Mouse (Mus musculus): ENCODE measurements around the gene Angptl7. TPM values are rescaled to one million over a fixed set of nuclear protein-coding genes. Genes with fewer than 3 reads are reported as not detected.

The Angptl7 gene
- polyA plus RNA-seq (2015; fragmentation: Nextera tagmentation; extraction: Ambion mirVana) = 0.38 and 0.60 TPM in 2 replicates

DNA sequence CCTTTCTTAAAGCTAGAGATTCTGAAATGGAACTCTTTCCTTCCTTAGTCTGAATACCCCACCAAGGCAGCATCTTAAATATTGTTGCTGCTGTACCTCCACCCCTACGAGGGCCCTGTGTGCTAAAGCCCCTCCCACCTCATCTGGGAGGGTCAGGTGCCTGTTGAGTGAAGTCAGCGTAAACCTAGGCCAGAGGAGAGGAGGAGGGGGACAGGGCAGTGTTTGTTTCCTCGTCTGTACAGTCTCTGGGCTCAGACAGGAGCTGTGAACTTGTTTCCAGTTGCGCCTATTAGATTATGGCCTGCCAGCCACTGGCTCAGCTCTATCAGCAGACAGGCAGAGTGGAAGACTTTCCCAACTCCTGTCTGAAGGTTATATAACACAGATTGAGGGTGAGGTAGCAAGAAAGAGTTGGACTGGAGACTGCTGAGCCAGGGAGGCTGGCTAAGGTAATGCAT is at the start of gene Angptl7:
Angptl7 (minus strand) TSS at position 51 of the 458 bp plus-strand sequence.
- no peak for TF ChIP-seq CTCF (IDR thresholded peaks at IDR 0.05)
- no peak for TF ChIP-seq EP300 (IDR thresholded peaks at IDR 0.05)
- Histone ChIP-seq H3K9ac (replicated peaks; ENCODE audit: low read depth) (no peak within 1 kb of the TSS), H3K36me3 (ENCODE audit: insufficient read depth, low read length) (peaks cover 17% of the 10 kb centered on the region; the same call in 1 of the 2 replicates), H3K4me1 (ENCODE audit: insufficient read depth, low read depth, low read length) (no peaks in the 10 kb centered on the region), H3K9me3 (ENCODE audit: low read length) (no peaks in the 10 kb centered on the region), H3K27me3 (replicated peaks; ENCODE audit: insufficient read depth, low read length) (no peaks in the 10 kb centered on the region), H3K4me3 (ENCODE audit: low read depth, low read length) (no peak within 1 kb of the TSS), H3K4me2 (replicated peaks; ENCODE audit: low read depth, low read length) (no peak within 1 kb of the TSS), H3K27ac (ENCODE audit: low read length) (no peak within 1 kb of the TSS)
- ATAC-seq (no peak), DNase-seq (ENCODE audit: low spot score) (no peak)
- WGBS = 48% methylated on average over 4 of the region's 4 CpGs

DNA sequence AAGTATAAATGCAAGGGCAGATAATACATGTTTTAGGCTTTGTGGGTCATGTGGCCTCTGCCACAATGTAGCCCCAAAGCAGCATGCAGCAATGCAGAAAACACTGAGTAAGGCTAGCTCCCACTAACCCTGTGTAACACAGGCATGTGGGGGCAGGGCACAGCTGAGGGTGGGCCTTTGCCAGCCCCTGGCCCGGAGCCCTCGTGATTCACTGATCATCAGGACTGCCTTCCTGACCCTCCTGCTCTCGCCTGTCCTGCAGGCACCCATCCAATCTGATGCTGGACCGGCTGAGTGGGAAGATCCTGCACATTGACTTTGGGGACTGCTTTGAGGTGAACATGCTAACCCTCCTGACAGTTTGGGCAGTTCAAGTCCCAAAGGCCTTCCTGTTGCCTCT is 48.8 kb upstream of the Angptl7 start:
- Histone ChIP-seq H3K9ac (replicated peaks; ENCODE audit: low read depth) (no peak overlapping the region), H3K4me1 (ENCODE audit: insufficient read depth, low read depth, low read length) (no peaks in the 10 kb centered on the region)

DNA sequence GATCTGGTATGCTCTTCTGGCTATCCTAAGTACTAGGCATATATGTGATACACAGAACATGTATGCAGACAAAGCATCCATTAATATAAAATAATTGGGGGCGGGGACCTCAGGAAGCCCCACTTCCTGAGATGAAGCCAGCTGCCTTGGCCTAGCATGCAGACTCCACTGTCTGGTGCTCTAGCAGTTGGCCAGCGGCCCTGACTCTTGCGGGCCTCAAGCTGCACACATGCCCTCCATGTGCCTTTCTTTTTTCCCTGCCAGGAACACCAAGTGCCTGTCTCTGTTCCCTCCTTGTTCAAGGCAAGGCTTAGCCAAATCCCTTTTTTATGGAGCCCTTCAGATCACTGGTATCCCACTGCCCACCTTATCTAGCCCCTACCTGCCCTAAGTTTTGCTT is 35.6 kb upstream of the Angptl7 start:
- H3K4me3 ChIP-seq (ENCODE audit: low read depth, low read length) = no peak overlapping the region
- H3K27ac ChIP-seq (ENCODE audit: low read length) = no peak overlapping the region
- H3K4me1 ChIP-seq (ENCODE audit: insufficient read depth, low read depth, low read length) = no peaks in the 10 kb centered on the region
- peaks cover 46% of the 10 kb centered on the region for H3K36me3 ChIP-seq (ENCODE audit: insufficient read depth, low read length)
- ATAC-seq (no peak), DNase-seq (ENCODE audit: low spot score) (no peak)
- H3K4me2 ChIP-seq (replicated peaks; ENCODE audit: low read depth, low read length) = no peak overlapping the region
- H3K9ac ChIP-seq (replicated peaks; ENCODE audit: low read depth) = no peak overlapping the region
- H3K9me3 ChIP-seq (ENCODE audit: low read length) = no peaks in the 10 kb centered on the region
- TF ChIP-seq CTCF (IDR thresholded peaks at IDR 0.05) (no peak), EP300 (IDR thresholded peaks at IDR 0.05) (no peak)
- WGBS = 70% methylated on average over 3 of the region's 3 CpGs
- H3K27me3 ChIP-seq (replicated peaks; ENCODE audit: insufficient read depth, low read length) = no peaks in the 10 kb centered on the region

More for the DNA sequence above, 48.8 kb upstream of the Angptl7 start:
- Histone ChIP-seq H3K27me3 (replicated peaks; ENCODE audit: insufficient read depth, low read length) (no peaks in the 10 kb centered on the region), H3K4me2 (replicated peaks; ENCODE audit: low read depth, low read length) (no peak overlapping the region), H3K4me3 (ENCODE audit: low read depth, low read length) (no peak overlapping the region), H3K36me3 (ENCODE audit: insufficient read depth, low read length) (peaks cover 52% of the 10 kb centered on the region), H3K27ac (ENCODE audit: low read length) (no peak overlapping the region), H3K9me3 (ENCODE audit: low read length) (no peaks in the 10 kb centered on the region)
- ATAC-seq (no peak), DNase-seq (ENCODE audit: low spot score) (no peak)
- TF ChIP-seq CTCF (IDR thresholded peaks at IDR 0.05) = no peak
- TF ChIP-seq EP300 (IDR thresholded peaks at IDR 0.05) = no peak
- 87% methylated on average over 4 of the region's 4 CpGs for WGBS

DNA sequence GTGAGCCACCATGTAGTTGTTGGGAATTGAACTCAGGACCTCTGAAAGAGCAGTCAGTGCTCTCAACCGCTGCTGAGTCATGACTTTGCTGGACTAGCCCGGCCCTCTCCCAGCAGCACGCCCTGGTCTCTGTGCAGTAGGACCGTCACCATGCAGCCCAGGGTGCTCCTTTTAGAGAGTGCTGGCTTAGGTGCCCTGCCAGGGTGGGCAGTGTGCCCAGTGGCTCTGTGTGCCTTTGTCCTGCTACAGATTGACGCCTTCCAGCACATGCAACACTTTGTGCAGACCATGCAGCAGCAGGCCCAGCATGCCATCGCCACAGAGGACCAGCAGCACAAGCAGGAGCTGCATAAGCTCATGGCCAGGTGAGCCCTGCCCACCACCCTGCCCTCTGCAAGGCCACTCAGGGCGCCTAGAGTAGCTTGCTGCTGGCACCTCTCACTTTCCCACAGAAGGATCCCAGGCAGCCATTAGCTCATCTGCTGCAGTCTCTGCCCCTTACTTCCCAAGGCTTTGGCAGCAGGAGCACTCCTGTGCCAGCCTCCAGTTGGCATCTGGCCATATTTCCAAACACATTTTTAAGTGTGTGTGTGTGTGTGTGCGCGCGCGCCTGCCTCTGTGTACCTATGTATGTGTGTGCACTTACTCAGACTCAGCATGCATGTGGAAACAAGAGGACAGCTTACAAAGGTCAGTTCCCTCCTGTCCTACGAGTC is 33.5 kb upstream of the Angptl7 start:
- Histone ChIP-seq H3K4me2 (replicated peaks; ENCODE audit: low read depth, low read length) (no peak overlapping the region), H3K4me1 (ENCODE audit: insufficient read depth, low read depth, low read length) (no peaks in the 10 kb centered on the region), H3K9me3 (ENCODE audit: low read length) (no peaks in the 10 kb centered on the region), H3K36me3 (ENCODE audit: insufficient read depth, low read length) (peaks cover 46% of the 10 kb centered on the region), H3K27ac (ENCODE audit: low read length) (no peak overlapping the region), H3K27me3 (replicated peaks; ENCODE audit: insufficient read depth, low read length) (no peaks in the 10 kb centered on the region), H3K4me3 (ENCODE audit: low read depth, low read length) (no peak overlapping the region), H3K9ac (replicated peaks; ENCODE audit: low read depth) (no peak overlapping the region)
- TF ChIP-seq CTCF (IDR thresholded peaks at IDR 0.05) (no peak), EP300 (IDR thresholded peaks at IDR 0.05) (no peak)
- 83% methylated on average over 12 of the region's 12 CpGs for WGBS
- no peak for ATAC-seq
- no peak for DNase-seq (ENCODE audit: low spot score)

DNA sequence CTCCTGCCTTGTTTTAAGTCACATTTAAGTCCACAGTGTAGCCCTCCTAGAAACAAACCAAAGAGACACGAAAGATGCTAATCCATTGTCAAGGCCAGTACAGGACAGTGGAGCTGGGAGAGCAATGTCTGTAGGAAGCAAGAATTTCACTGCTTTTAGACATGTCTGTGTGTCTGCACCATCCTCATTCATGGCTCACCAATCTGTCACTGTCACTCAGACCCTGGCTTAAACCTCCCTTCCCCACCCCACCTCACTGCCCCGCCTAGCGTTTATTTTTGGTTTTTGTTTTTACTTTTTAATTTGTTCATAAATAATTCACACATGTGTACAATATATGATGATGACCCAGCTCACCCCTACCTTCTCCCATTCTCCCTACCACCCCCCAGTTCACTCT is 32.3 kb upstream of the Angptl7 start:
- Histone ChIP-seq H3K4me3 (ENCODE audit: low read depth, low read length) (no peak overlapping the region), H3K9ac (replicated peaks; ENCODE audit: low read depth) (no peak overlapping the region), H3K4me1 (ENCODE audit: insufficient read depth, low read depth, low read length) (no peaks in the 10 kb centered on the region), H3K27me3 (replicated peaks; ENCODE audit: insufficient read depth, low read length) (no peaks in the 10 kb centered on the region), H3K27ac (ENCODE audit: low read length) (no peak overlapping the region), H3K36me3 (ENCODE audit: insufficient read depth, low read length) (peaks cover 33% of the 10 kb centered on the region; the same call in 1 of the 2 replicates), H3K9me3 (ENCODE audit: low read length) (no peaks in the 10 kb centered on the region), H3K4me2 (replicated peaks; ENCODE audit: low read depth, low read length) (no peak overlapping the region)
- 93% methylated on average over 3 of the region's 3 CpGs for WGBS
- TF ChIP-seq CTCF (IDR thresholded peaks at IDR 0.05) (no peak), EP300 (IDR thresholded peaks at IDR 0.05) (no peak)
- no peak for ATAC-seq
- DNase-seq (ENCODE audit: low spot score) = no peak

DNA sequence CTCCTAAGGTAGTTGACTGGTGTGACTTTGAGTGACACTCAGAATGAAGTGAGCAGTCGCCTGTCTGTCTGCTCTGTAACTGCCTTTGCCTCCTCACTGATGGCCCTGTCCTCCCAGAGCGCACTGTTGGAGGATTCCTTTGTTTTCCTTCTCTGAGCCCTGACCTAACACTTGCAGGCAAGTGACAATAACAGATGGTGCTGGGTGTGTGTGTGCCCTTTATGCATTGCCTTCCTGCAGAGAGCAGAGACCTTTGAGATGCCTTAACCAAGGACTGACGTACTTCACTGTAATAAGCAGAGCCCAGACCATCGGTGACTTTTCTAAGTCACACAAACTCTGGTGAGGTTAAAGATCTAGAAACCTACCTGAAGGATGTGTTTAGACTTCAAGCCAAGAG is 31.1 kb upstream of the Angptl7 start:
- Histone ChIP-seq H3K27ac (ENCODE audit: low read length) (no peak overlapping the region), H3K4me1 (ENCODE audit: insufficient read depth, low read depth, low read length) (no peaks in the 10 kb centered on the region), H3K9me3 (ENCODE audit: low read length) (no peaks in the 10 kb centered on the region), H3K36me3 (ENCODE audit: insufficient read depth, low read length) (peaks cover 36% of the 10 kb centered on the region), H3K4me2 (replicated peaks; ENCODE audit: low read depth, low read length) (no peak overlapping the region), H3K9ac (replicated peaks; ENCODE audit: low read depth) (no peak overlapping the region), H3K4me3 (ENCODE audit: low read depth, low read length) (no peak overlapping the region), H3K27me3 (replicated peaks; ENCODE audit: insufficient read depth, low read length) (no peaks in the 10 kb centered on the region)
- TF ChIP-seq EP300 (IDR thresholded peaks at IDR 0.05) (no peak), CTCF (IDR thresholded peaks at IDR 0.05) (no peak)
- DNase-seq (ENCODE audit: low spot score) (no peak), ATAC-seq (no peak)
- 59% methylated on average over 4 of the region's 4 CpGs for whole genome bisulfite sequencing

Data from lung, postnatal 0 days (tissue).